ENCODE assay signal across 24 mouse cellular contexts in the genomic region with DNA sequence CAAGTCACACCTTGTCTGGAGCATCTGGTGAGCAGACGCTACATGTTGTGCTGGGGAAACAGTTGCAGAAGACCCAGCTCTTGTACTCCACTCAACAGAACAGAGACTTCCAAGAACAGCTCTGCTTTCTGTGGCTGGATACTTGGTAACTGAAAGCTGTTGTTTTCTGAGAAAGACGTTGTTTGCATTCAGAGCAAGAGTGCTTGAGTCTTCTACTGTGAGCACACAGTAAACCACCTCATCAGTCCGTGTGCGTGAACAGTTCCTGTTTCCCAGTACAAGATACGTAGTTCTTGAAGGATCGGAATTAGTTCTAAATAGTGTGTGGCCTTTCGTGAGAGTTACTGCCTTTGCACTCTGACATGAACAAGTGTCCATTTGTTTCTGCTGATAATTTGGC.
"Had no signal": no experiment of that assay in that cellular context is flagged by ENCODE, and none has a peak within 500 bp of the region (broad histone marks: within the 10 kb centered on the region; RNA-seq: fewer than 3 reads in every experiment).

No protein-coding gene starts in this region.

- DNase-seq: gastrocnemius, postnatal 14 days; gastrocnemius, postnatal 36 days; heart, adult 11 months; heart, adult 2 months; heart, postnatal 14 days; heart, postnatal 36 days; kidney, adult 18-20 months; kidney, adult 8-10 months; kidney, postnatal 10 days; kidney, postnatal 25 days; kidney, postnatal 4 days; liver; liver, embryonic 13.5 days had no signal

- ATAC-seq: intestine, embryonic 15.5 days; intestine, postnatal 0 days had no signal

- H3K4me2 ChIP-seq: heart, embryonic 12.5 days; hindbrain, embryonic 13.5 days; hindbrain, embryonic 15.5 days; intestine, embryonic 15.5 days; limb, embryonic 12.5 days; liver, embryonic 11.5 days; liver, embryonic 13.5 days; liver, embryonic 15.5 days had no signal

- H3K27me3 ChIP-seq: heart, embryonic 12.5 days; hindbrain, embryonic 13.5 days; hindbrain, embryonic 15.5 days; intestine, embryonic 15.5 days; limb, embryonic 12.5 days; liver, embryonic 13.5 days; liver, embryonic 15.5 days had no signal

- H3K9me3 ChIP-seq: heart, embryonic 12.5 days; hindbrain, embryonic 13.5 days; hindbrain, embryonic 15.5 days; intestine, embryonic 15.5 days; limb, embryonic 10.5 days; limb, embryonic 12.5 days; liver, embryonic 13.5 days; liver, embryonic 15.5 days had no signal

- H3K9ac ChIP-seq: heart, embryonic 12.5 days; hindbrain, embryonic 13.5 days; hindbrain, embryonic 15.5 days; intestine, embryonic 15.5 days; limb, embryonic 12.5 days; liver, embryonic 13.5 days; liver, embryonic 15.5 days had no signal

- H3K27ac ChIP-seq: heart, adult 2 months; hindbrain, embryonic 13.5 days; hindbrain, embryonic 15.5 days; intestine, embryonic 15.5 days; layer of hippocampus, adult 2 months; left cerebral cortex, adult 2 months; limb, embryonic 10.5 days; limb, embryonic 12.5 days; liver, embryonic 13.5 days; liver, embryonic 15.5 days had no signal

- H3K4me1 ChIP-seq: heart, embryonic 12.5 days; hindbrain, embryonic 13.5 days; hindbrain, embryonic 15.5 days; intestine, embryonic 15.5 days; limb, embryonic 10.5 days had no signal

- H3K4me3 ChIP-seq: heart, adult 2 months; heart, embryonic 12.5 days; hindbrain, embryonic 13.5 days; hindbrain, embryonic 15.5 days; intestine, embryonic 15.5 days; layer of hippocampus, adult 2 months; left cerebral cortex, adult 2 months; limb, embryonic 10.5 days; limb, embryonic 12.5 days; liver, embryonic 13.5 days; liver, embryonic 15.5 days had no signal
